In the genomic region with DNA sequence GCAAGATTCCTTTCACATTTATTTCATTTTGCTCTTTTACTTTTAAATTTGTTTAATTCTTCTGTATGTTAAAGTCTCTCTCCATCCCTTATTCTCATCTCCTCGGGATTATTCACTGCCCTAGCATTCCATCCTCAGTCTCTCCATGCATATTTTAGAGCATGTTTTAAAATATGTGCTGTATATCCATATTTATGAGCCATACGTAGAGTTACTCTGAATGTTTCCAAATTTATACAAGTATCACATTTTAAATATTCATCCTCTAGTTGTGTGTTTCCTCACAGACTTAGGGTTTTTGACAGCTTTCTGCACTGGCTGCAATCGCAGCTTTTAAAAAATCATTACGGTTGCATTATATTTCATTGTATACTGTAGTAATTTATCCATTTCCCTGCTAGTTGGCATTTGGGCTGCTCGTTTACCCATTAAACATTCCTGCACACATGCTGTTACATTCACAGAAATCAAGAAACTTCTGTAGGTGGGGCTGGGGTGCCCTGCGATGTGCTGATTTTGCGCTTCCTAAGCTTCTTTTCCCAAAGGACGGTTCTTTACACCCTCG, we compare ENCODE assay signal across 16 mouse cellular contexts.
DNase-seq lines count a peak whose midpoint lies in the region; ATAC-seq lines count a peak whose summit lies in the region.
"Had no signal": no experiment of that assay in that cellular context is flagged by ENCODE, and none has a peak within 500 bp of the region (broad histone marks: within the 10 kb centered on the region; RNA-seq: fewer than 3 reads in every experiment).

No protein-coding gene starts in this region.

- H3K4me3 ChIP-seq in forebrain, embryonic 16.5 days (replicated peaks; ENCODE audit: low read length) = no peak overlapping the region
- H3K4me3 ChIP-seq in forebrain, embryonic 10.5 days = no peak overlapping the region
- H3K4me3 ChIP-seq: embryonic facial prominence, embryonic 10.5 days; embryonic facial prominence, embryonic 12.5 days; forebrain, embryonic 13.5 days had no signal

- H3K27ac ChIP-seq in forebrain, embryonic 16.5 days (ENCODE audit: low read length) = no peak overlapping the region
- H3K27ac ChIP-seq in forebrain, embryonic 10.5 days = no peak overlapping the region
- H3K27ac ChIP-seq: embryonic facial prominence, embryonic 10.5 days; embryonic facial prominence, embryonic 12.5 days; forebrain, embryonic 13.5 days had no signal

- no peak for DNase-seq in forebrain, embryonic 10.5 days (ENCODE audit: extremely low spot score, low spot score)
- DNase-seq in frontal cortex, postnatal 36 days (ENCODE audit: low spot score in 2 of 2) = no peak
- DNase-seq in urinary bladder, postnatal 14 days (ENCODE audit: low spot score) = no peak
- DNase-seq: adrenal gland, adult 2 months; adrenal gland, postnatal 10 days; adrenal gland, postnatal 25 days; cerebellum, adult 11-12 months; cerebellum, adult 2 months; cerebellum, adult 9-10 months; cerebellum, postnatal 10 days; cerebellum, postnatal 25 days had no signal

- no peaks in the 10 kb centered on the region for H3K9me3 ChIP-seq in forebrain, embryonic 16.5 days (ENCODE audit: control insufficient read depth, low read length)
- H3K9me3 ChIP-seq in forebrain, embryonic 10.5 days = no peaks in the 10 kb centered on the region
- H3K9me3 ChIP-seq: embryonic facial prominence, embryonic 10.5 days; embryonic facial prominence, embryonic 12.5 days; forebrain, embryonic 13.5 days had no signal

- WGBS in forebrain, embryonic 16.5 days = 68% methylated on average over 9 of the region's 9 CpGs
- WGBS in forebrain, embryonic 10.5 days = 89% methylated on average over 9 of the region's 9 CpGs

- ATAC-seq in forebrain, embryonic 16.5 days = peak; percentile 75
- ATAC-seq in frontal cortex, adult (ENCODE audit: low TSS enrichment) = peak; percentile 84
- ATAC-seq: forebrain, embryonic 13.5 days had no signal

- H3K36me3 ChIP-seq in forebrain, embryonic 16.5 days (ENCODE audit: control insufficient read depth, insufficient read depth) = no peaks in the 10 kb centered on the region
- no peaks in the 10 kb centered on the region for H3K36me3 ChIP-seq in forebrain, embryonic 10.5 days (replicated peaks)
- H3K36me3 ChIP-seq: embryonic facial prominence, embryonic 10.5 days; embryonic facial prominence, embryonic 12.5 days had no signal

- H3K27me3 ChIP-seq in forebrain, embryonic 16.5 days (replicated peaks; ENCODE audit: control insufficient read depth, insufficient read depth, low read length) = no peaks in the 10 kb centered on the region
- no peaks in the 10 kb centered on the region for H3K27me3 ChIP-seq in forebrain, embryonic 10.5 days (ENCODE audit: poor library complexity, severe bottlenecking)
- H3K27me3 ChIP-seq: embryonic facial prominence, embryonic 12.5 days; forebrain, embryonic 13.5 days had no signal

- peaks cover 7% of the 10 kb centered on the region for H3K4me1 ChIP-seq in forebrain, embryonic 16.5 days (replicated peaks; ENCODE audit: control insufficient read depth, insufficient read depth, low read length)
- no peaks in the 10 kb centered on the region for H3K4me1 ChIP-seq in forebrain, embryonic 10.5 days
- H3K4me1 ChIP-seq: embryonic facial prominence, embryonic 10.5 days; embryonic facial prominence, embryonic 12.5 days; forebrain, embryonic 13.5 days had no signal

- H3K4me2 ChIP-seq in forebrain, embryonic 16.5 days (ENCODE audit: low read length) = no peak overlapping the region
- H3K4me2 ChIP-seq: embryonic facial prominence, embryonic 12.5 days; forebrain, embryonic 13.5 days had no signal

- H3K9ac ChIP-seq in forebrain, embryonic 16.5 days (replicated peaks; ENCODE audit: low read depth, low read length) = no peak overlapping the region
- H3K9ac ChIP-seq: embryonic facial prominence, embryonic 12.5 days; forebrain, embryonic 13.5 days had no signal
